ENCODE assay signal across 1 mouse cellular context in the genomic region with DNA sequence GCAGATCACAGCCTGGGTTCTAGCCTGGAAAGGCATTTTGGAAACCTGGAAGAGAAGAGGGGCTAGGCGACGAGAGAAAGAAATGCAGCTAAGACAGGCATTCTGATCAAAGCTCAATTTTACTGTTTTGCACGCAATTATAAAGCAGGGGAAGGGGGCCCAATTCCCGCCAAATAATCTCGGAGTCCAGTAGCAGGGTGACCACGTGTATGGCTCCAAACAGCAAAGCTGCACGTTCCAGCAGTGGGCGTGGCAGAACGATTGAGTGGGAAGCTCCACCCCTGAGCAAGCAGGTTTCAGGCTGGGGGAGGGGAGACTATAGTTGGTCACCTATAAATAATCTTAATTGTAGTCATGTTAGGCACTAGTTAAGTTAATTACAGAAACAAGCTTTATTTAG. TPM values are rescaled to one million over a fixed set of nuclear protein-coding genes. Genes with fewer than 3 reads are reported as not detected.
"Had no signal": no experiment of that assay in that cellular context is flagged by ENCODE, and none has a peak within 500 bp of the region (broad histone marks: within the 10 kb centered on the region; RNA-seq: fewer than 3 reads in every experiment).

No protein-coding gene starts in this region.

RNA-seq across cellular contexts. Expression of a gene that starts 26.9 kb away (rescaled TPM):
- polyA plus RNA-seq: inflammation-experienced regulatory T-cells, adult 6 months had no signal
